Mouse (Mus musculus) heart, adult 8-10 months (tissue): ENCODE measurements at regions not wholly inside any gene's neighbourhood (a gene's known extent, or its start where the extent isn't known, plus 50 kb on each side); places are given as distances from the start of the nearest gene placed in this dataset.

Experiments
- DNase-seq: peaks from one replicate; pipeline ENCODE4 v3.0.0; 2022; ENCODE audit warnings: low spot score

DNA sequence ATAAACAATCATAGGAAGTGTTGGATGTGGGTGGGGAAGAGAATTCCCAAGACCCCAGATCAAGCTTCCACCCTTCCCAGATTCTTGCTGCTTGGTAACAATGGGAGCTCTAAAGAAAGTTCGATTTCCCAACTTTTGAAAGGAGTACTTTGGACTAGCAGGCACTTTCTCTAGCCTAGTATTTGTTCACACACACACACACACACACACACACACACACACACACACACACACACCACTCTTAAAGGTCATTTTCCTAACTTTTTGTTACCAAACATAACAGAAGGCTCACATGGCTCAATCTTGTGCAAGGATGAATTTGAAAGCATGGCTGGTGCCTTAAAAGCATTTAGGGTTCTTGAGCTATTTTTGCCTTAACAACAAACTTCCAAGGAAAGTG is 71.6 kb upstream of the Pgrmc2 start:
- no peak for DNase-seq

DNA sequence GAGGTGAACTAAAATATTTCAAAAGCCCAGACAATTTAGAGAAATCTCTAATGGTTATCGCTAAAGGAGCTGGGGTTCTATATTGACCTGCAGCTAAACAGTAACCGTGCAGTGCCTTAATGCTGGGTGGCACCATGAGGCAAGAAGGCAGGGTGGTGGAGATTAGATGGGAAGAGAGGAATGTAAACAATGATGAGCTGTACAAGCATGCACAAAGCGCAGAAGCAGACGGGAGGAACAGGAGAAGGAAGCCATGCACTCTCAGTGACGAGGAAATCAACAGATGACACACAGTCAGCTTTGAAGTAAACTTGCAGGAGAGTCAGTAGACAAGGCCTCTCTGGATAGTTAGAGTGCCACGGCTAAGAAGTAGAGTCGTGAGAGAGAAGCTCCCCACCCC is 69.1 kb upstream of the Pgrmc2 start:
- no peak for DNase-seq

DNA sequence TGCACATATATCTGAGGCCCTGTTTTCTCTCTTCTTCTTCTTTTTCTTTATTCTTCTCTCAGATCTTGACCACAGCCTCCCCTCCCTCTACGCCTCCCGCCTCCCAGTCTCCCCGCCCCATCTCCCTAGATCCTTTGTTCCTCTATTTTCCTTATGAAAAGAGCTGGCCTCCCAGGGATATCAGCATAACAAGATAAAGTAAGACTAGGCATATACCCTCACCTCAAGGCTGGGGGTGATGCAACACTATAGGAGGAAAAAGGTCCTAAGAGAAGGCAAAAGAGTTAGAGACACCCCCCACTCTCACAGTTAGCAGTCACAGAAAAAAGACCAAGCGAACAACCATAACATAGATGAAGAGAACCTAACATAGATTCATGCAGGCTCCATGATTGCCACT is 57.5 kb upstream of the Pgrmc2 start:
- DNase-seq, result no peak

DNA sequence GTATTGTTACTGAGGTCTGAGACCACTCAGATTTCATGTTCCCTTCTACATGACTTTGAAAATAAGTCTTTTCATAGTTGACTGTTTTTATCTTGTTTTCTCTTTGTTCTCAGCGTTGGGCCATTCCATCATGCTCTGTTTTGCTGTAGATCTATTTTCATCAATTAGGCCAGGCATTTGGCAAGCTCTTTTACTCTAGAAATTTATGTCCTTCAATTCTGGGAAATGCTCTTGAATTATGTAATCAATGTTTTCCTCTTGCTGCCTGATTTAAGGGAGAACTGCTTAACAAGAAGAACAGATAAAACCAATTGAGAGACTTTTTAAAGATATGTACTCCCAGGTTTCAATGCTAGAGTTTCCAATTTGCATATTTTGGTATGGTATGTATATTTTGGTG is 55.1 kb upstream of the Pgrmc2 start:
- no peak for DNase-seq

DNA sequence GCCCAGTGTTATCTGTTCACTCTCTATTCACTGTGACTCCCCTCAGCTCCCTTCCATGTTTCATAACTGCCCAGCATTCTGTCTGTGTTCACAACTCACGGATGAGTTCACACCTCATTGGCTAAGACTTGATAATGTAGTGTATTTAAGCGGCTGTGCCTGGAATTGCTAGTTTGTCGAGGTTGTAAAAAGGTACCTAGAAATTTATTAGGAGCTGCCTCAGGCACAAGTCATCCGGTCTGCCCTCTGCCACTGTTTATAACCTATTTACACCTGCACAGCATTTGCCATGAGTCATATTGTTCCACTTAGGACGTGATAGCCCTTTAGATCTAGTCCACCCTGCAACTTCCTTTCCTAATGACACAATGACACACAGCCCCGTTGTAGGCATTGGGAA is 50.0 kb upstream of the Pgrmc2 start:
- DNase-seq, result no peak
